Mouse (Mus musculus) MEL (cell line): ENCODE measurements around the gene Papss1. TPM values are rescaled to one million over a fixed set of nuclear protein-coding genes. Genes with fewer than 3 reads are reported as not detected.

Source experiments
- DNase-seq: peaks from one replicate; pipeline ENCODE4 v3.0.0; 2011; ENCODE audit warnings: low read depth, low spot score
- H3K27ac ChIP-seq: 2 replicates; pipeline ENCODE4 v1.5.1; 2012; ENCODE audit warnings: low read depth, mild to moderate bottlenecking, control low read depth, low read length, moderate library complexity; ENCODE audit not compliant: control insufficient read depth
- H3K27me3 ChIP-seq, 2 experiments: fragments of 150-350 bp in 1 of 2; sonication (generic) in 1 of 2; 2 replicates each; pipeline ENCODE4 v1.6.1; 2012; ENCODE audit warnings: low read length in 2 of 2, mild to moderate bottlenecking in 2 of 2, improper control_type of control experiment in 1 of 2, moderate library complexity in 1 of 2; ENCODE audit not compliant: insufficient read depth in 2 of 2, control insufficient read depth in 1 of 2
- H3K36me3 ChIP-seq, 2 experiments: 2 replicates each; pipeline ENCODE4 v1.6.1; 2012 to 2014; ENCODE audit warnings: low read length in 2 of 2, improper control_type of control experiment in 1 of 2, inconsistent platforms in 1 of 2, mild to moderate bottlenecking in 1 of 2; ENCODE audit not compliant: insufficient read depth in 2 of 2, control insufficient read depth in 1 of 2
- H3K4me1 ChIP-seq, 2 experiments: fragments of 150-350 bp in 1 of 2; sonication (generic) in 1 of 2; 2 replicates each; pipeline ENCODE4 v1.6.1; 2012; ENCODE audit warnings: low read length in 2 of 2, improper control_type of control experiment in 1 of 2, mild to moderate bottlenecking in 1 of 2; ENCODE audit not compliant: insufficient read depth in 2 of 2, control insufficient read depth in 1 of 2
- H3K4me3 ChIP-seq, 2 experiments: fragments of 150-350 bp in 1 of 2; sonication (generic) in 1 of 2; 2 replicates each; pipeline ENCODE4 v1.5.1; 2012; ENCODE audit warnings: low read depth in 2 of 2, low read length in 2 of 2, mild to moderate bottlenecking in 2 of 2, moderate library complexity in 2 of 2, control low read depth in 1 of 2, improper control_type of control experiment in 1 of 2; ENCODE audit not compliant: control insufficient read depth in 1 of 2, insufficient read depth in 1 of 2
- H3K79me2 ChIP-seq: 2 replicates; pipeline ENCODE4 v1.6.1; 2012; ENCODE audit warnings: mild to moderate bottlenecking, low read length, moderate library complexity; ENCODE audit not compliant: control insufficient read depth, poor library complexity, insufficient read depth
- H3K9ac ChIP-seq: 2 replicates; pipeline ENCODE4 v1.6.1; 2012; ENCODE audit warnings: low read depth, mild to moderate bottlenecking, control low read depth, low read length, moderate library complexity; ENCODE audit not compliant: control insufficient read depth, poor library complexity, severe bottlenecking
- H3K9me3 ChIP-seq: fragments of 150-350 bp; sonication (generic); replicated peaks from 2 replicates; pipeline ENCODE4 v1.6.1; 2012; ENCODE audit warnings: mild to moderate bottlenecking, low read length, improper control_type of control experiment, moderate library complexity; ENCODE audit not compliant: insufficient read depth
- CHD2 ChIP-seq: IDR thresholded peaks from 2 replicates; pipeline ENCODE4 v1.6.1; 2011; ENCODE audit warnings: low read length, improper control_type of control experiment
- GATA1 ChIP-seq: IDR thresholded peaks from 2 replicates; pipeline ENCODE4 v1.6.1; 2011; ENCODE audit warnings: low read depth, low read length, improper control_type of control experiment
- HCFC1 ChIP-seq: IDR thresholded peaks from 2 replicates; pipeline ENCODE4 v1.6.1; 2012; ENCODE audit warnings: low read depth, mild to moderate bottlenecking, inconsistent platforms, low read length, improper control_type of control experiment, moderate library complexity
- MAZ ChIP-seq: IDR thresholded peaks from 2 replicates; pipeline ENCODE4 v1.6.1; 2012; ENCODE audit warnings: low read depth, mild to moderate bottlenecking, inconsistent platforms, low read length, improper control_type of control experiment
- NELFE ChIP-seq: IDR thresholded peaks from 2 replicates; pipeline ENCODE4 v1.6.1; 2011; ENCODE audit warnings: low read depth, low read length, improper control_type of control experiment
- POLR2AphosphoS2 ChIP-seq: IDR thresholded peaks from 2 replicates; pipeline ENCODE4 v1.6.1; 2011; ENCODE audit warnings: low read length, improper control_type of control experiment
- SIN3A ChIP-seq: IDR thresholded peaks from 2 replicates; pipeline ENCODE4 v1.6.1; 2012; ENCODE audit warnings: low read length, improper control_type of control experiment, inconsistent platforms
- SMC3 ChIP-seq: IDR thresholded peaks from 2 replicates; pipeline ENCODE4 v1.6.1; 2011; ENCODE audit warnings: low read depth, low read length, improper control_type of control experiment
- UBTF ChIP-seq: IDR thresholded peaks from 2 replicates; pipeline ENCODE4 v1.6.1; 2012; ENCODE audit warnings: low read depth, mild to moderate bottlenecking, inconsistent platforms, low read length, improper control_type of control experiment, moderate library complexity, borderline replicate concordance; ENCODE audit not compliant: insufficient read depth
- USF1 ChIP-seq: IDR thresholded peaks from 2 replicates; pipeline ENCODE4 v1.6.1; 2014; ENCODE audit warnings: low read depth, mild to moderate bottlenecking, inconsistent platforms, low read length, improper control_type of control experiment, moderate library complexity
- ZC3H11A ChIP-seq: IDR thresholded peaks from 2 replicates; pipeline ENCODE4 v1.6.1; 2012; ENCODE audit warnings: low read depth, mild to moderate bottlenecking, inconsistent platforms, low read length, improper control_type of control experiment
- ZNF384 ChIP-seq: IDR thresholded peaks from 2 replicates; pipeline ENCODE4 v1.6.1; 2012; ENCODE audit warnings: low read depth, mild to moderate bottlenecking, inconsistent platforms, low read length, improper control_type of control experiment
- polyA plus RNA-seq, 2 experiments: library from polyadenylated mRNA; stranded (reverse) in 1 of 2; unstranded in 1 of 2; fragments of >175 nt in 1 of 2; fragments of >200 nt in 1 of 2; gene quantifications; 2 replicates each; pipeline versions ENCODE4 v1.2.1 to v1.2.4; 2012; ENCODE audit warnings: low replicate concordance in 2 of 2, low read depth in 1 of 2; ENCODE audit not compliant: insufficient read length in 2 of 2, insufficient read depth in 1 of 2, missing spikeins in 1 of 2
- total RNA-seq: library from RNA; depleted of rRNA; stranded (reverse); fragments of 300-350 nt; gene quantifications from 2 replicates; pipeline ENCODE4 v1.2.3, GENCODE M21; 2012

Papss1 gene
- total and polyA plus RNA-seq, 3 experiments, result 27.7 to 36.2 TPM; not detected in 1

DNA sequence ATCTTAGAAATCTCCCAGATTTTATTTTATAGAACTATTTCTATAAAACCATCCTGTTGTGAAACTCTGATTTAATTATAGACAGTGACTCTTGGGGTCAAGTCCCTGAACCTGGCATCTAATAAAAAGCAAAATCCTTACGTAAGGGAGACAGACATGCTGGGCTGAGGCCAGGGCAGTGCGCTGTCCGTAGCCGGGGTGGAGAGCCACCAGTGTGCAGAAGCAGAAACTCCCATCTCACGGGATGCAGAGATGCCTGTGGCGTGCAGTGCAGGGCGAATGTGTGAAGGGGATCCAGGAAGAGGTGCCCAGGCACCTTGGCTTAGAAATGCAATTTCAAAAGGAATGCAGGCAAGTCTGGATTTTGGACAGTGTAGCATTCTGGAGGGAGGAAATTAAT lies 73.6 kb downstream of the Papss1 start:
- Histone ChIP-seq H3K9ac (no peak overlapping the region), H3K36me3 (no peaks in the 10 kb centered on the region), H3K27me3 (no peaks in the 10 kb centered on the region), H3K79me2 (no peaks in the 10 kb centered on the region; the same call in 1 of the 2 replicates), H3K27ac (no peak overlapping the region), H3K4me1 (no peaks in the 10 kb centered on the region), H3K4me3 (no peak overlapping the region), H3K9me3 (no peaks in the 10 kb centered on the region)
- DNase-seq, result no peak
- TF ChIP-seq MAZ (no peak), USF1 (no peak), ZC3H11A (no peak)
- TF ChIP-seq, all 39 proteins: peak for 0

DNA sequence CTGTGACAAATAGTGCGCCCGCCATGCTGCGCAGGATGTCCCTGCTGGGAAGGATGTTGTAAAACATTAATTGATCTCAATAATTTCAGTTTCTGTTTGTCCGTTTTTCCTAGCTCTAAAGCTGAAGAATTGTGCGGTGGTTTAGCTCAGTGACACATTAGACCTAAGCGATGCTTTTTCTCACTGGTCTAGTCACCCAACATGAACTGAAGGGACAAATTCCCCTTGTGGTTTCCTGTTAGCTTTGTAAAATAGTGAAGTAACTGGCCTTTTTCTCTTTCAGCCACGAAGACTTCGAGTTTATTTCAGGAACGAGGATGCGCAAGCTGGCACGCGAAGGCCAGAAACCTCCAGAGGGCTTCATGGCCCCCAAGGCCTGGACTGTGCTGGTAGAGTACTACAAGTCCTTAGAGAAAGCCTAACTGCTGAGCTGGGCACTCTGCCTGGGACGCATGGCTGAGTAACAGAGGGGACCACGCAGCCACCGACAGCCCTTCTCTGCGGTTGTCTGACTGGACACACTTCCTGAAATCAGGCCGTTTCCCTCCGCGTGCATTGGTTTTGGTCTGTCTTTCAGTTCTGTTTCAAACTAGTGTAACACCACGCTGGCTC lies 78.2 kb downstream of the Papss1 start:
- H3K4me1 ChIP-seq, result no peaks in the 10 kb centered on the region
- no peak for TF ChIP-seq SIN3A
- H3K36me3 ChIP-seq, result no peaks in the 10 kb centered on the region
- H3K79me2 ChIP-seq, result no peaks in the 10 kb centered on the region; the same call in 1 of the 2 replicates
- H3K4me3 ChIP-seq, result no peak overlapping the region
- H3K27me3 ChIP-seq, result no peaks in the 10 kb centered on the region
- DNase-seq, result no peak
- H3K9me3 ChIP-seq, result no peaks in the 10 kb centered on the region
- H3K9ac ChIP-seq, result no peak overlapping the region
- H3K27ac ChIP-seq, result no peak overlapping the region

DNA sequence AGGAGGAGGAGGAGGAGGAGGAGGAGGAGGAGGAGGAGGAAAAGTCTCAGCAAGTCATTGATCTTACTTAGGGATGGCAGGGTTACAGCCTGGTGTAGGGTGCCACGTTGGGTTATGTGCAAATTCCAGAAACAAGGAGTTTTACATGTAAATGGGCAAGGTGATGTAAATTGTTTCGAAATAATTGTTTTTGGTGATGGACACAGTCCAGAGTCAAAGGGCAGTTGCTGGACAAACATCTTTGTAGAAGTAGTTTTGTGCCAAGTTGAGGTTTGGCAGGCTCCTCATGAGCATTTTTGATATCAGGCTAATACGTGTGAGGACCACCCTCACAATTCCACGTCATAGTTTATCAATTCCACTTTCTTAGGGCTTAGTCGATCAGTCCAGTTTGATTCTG lies 80.6 kb downstream of the Papss1 start:
- no peak for TF ChIP-seq NELFE
- no peak for TF ChIP-seq ZNF384
- no peak for TF ChIP-seq POLR2AphosphoS2
- no peak for TF ChIP-seq USF1
- no peak for TF ChIP-seq GATA1
- no peak for TF ChIP-seq CHD2
- TF ChIP-seq SMC3, result no peak
- TF ChIP-seq UBTF, result no peak
- no peak for TF ChIP-seq HCFC1
- H3K27me3 ChIP-seq, result no peaks in the 10 kb centered on the region

More for the DNA sequence above, 80.6 kb downstream of the Papss1 start:
- Histone ChIP-seq H3K4me1 (no peaks in the 10 kb centered on the region), H3K4me3 (no peak overlapping the region), H3K27ac (no peak overlapping the region), H3K9me3 (no peaks in the 10 kb centered on the region), H3K79me2 (no peaks in the 10 kb centered on the region; the same call in 1 of the 2 replicates), H3K9ac (no peak overlapping the region), H3K36me3 (no peaks in the 10 kb centered on the region)
- no peak for DNase-seq
